Mouse (Mus musculus) spleen, postnatal 10 days (tissue): ENCODE measurements around the gene Agfg1.
A peak's percentile ranks its signal among the peaks of the same experiment; 100 is the strongest.

Source experiments
- DNase-seq, 2 experiments: peaks; one replicate each; pipeline ENCODE4 v3.0.0; 2021 to 2022; ENCODE audit warnings: low spot score in 2 of 2

Agfg1 gene

GRCm38 (mm10) chr1:82839296-82839613 is at the start of gene Agfg1:
Gene Agfg1 (plus strand): TSS chr1:82839483.
- peak; percentile 95 to 99 for DNase-seq

- no peak for DNase-seq
Observed at GRCm38 (mm10) chr1:82791105-82791504, 48.2 kb upstream of the Agfg1 start.

GRCm38 (mm10) chr1:82792238-82792637 is 47.0 kb upstream of the Agfg1 start:
- DNase-seq, result no peak

- no peak for DNase-seq
Observed at GRCm38 (mm10) chr1:82793110-82793509, 46.2 kb upstream of the Agfg1 start.

- no peak for DNase-seq
Observed at GRCm38 (mm10) chr1:82793986-82794385, 45.3 kb upstream of the Agfg1 start.

GRCm38 (mm10) chr1:82795211-82795610 is 44.1 kb upstream of the Agfg1 start:
- no peak for DNase-seq

GRCm38 (mm10) chr1:82795702-82796443 is 43.4 kb upstream of the Agfg1 start:
- DNase-seq, result no peak

- no peak for DNase-seq
Observed at GRCm38 (mm10) chr1:82797088-82797487, 42.2 kb upstream of the Agfg1 start.

GRCm38 (mm10) chr1:82798304-82798703 is 41.0 kb upstream of the Agfg1 start:
- DNase-seq, result no peak

GRCm38 (mm10) chr1:82798922-82799321 is 40.4 kb upstream of the Agfg1 start:
- DNase-seq, result no peak

GRCm38 (mm10) chr1:82801105-82801783 is 38.0 kb upstream of the Agfg1 start:
- DNase-seq, result no peak

- peak in 1 of 2 experiments; percentile 64 for DNase-seq
Observed at GRCm38 (mm10) chr1:82803608-82804007, 35.7 kb upstream of the Agfg1 start.

GRCm38 (mm10) chr1:82804059-82804458 is 35.2 kb upstream of the Agfg1 start:
- DNase-seq, result no peak

GRCm38 (mm10) chr1:82806391-82806790 is 32.9 kb upstream of the Agfg1 start:
- DNase-seq, result no peak

GRCm38 (mm10) chr1:82807206-82807605 is 32.1 kb upstream of the Agfg1 start:
- no peak for DNase-seq

- DNase-seq, result no peak
Observed at GRCm38 (mm10) chr1:82808564-82808963, 30.7 kb upstream of the Agfg1 start.

- no peak for DNase-seq
Observed at GRCm38 (mm10) chr1:82811766-82812165, 27.5 kb upstream of the Agfg1 start.

- DNase-seq, result peak; percentile 57 to 72
Observed at GRCm38 (mm10) chr1:82815941-82816716, 23.2 kb upstream of the Agfg1 start.

- DNase-seq, result no peak
Observed at GRCm38 (mm10) chr1:82819366-82819765, 19.9 kb upstream of the Agfg1 start.

- DNase-seq, result peak in 1 of 2 experiments; percentile 43
Observed at GRCm38 (mm10) chr1:82820179-82820578, 19.1 kb upstream of the Agfg1 start.

GRCm38 (mm10) chr1:82820626-82821186 is 18.6 kb upstream of the Agfg1 start:
- DNase-seq, result no peak

GRCm38 (mm10) chr1:82821846-82822245 is 17.4 kb upstream of the Agfg1 start:
- no peak for DNase-seq
